Mouse (Mus musculus) megakaryocyte, adult 5-6 weeks (primary cell): Measurements from ENCODE around the gene Dnaja4. TPM values are rescaled to one million over a fixed set of nuclear protein-coding genes. Genes with fewer than 3 reads are reported as not detected.
"Not testable (repeated sequence)": the region's sequence is repeated elsewhere in the genome, so short reads cannot be mapped to it uniquely, and the experiment has no call there.

Source experiments
- ATAC-seq: 2 replicates; pipeline ENCODE4 v1.8.0; 2016; ENCODE audit warnings: mild to moderate bottlenecking, inconsistent platforms; ENCODE audit not compliant: poor library complexity, severe bottlenecking
- total RNA-seq, 2 experiments: library from RNA; stranded (forward) in 1 of 2; stranded (reverse) in 1 of 2; fragments of 153-499, 151-499 nt in 1 of 2; fragments of 221-1000, 200-1000 nt in 1 of 2; gene quantifications; 2 replicates each; pipeline versions ENCODE4 v1.2.3 to v1.2.4; 2015 to 2017

The Dnaja4 gene
- total RNA-seq (2015) (0.84 and 1.6 TPM in 2 replicates), total RNA-seq (2017) (0.62 and 3.7 TPM in 2 replicates)

- no peak for ATAC-seq
Measured at GRCm38 (mm10) chr9:54698318-54699086, at the start of gene Dnaja4. Dnaja4 (plus strand) TSS chr9:54698873.

GRCm38 (mm10) chr9:54649360-54649759 is 49.3 kb upstream of the Dnaja4 start:
- ATAC-seq, result no peak

- ATAC-seq, result no peak
Measured at GRCm38 (mm10) chr9:54652778-54653177, 45.9 kb upstream of the Dnaja4 start.

- ATAC-seq, result no peak
Measured at GRCm38 (mm10) chr9:54655846-54656245, 42.8 kb upstream of the Dnaja4 start.

- no peak for ATAC-seq
Measured at GRCm38 (mm10) chr9:54656402-54656801, 42.3 kb upstream of the Dnaja4 start.

- ATAC-seq, result no peak
Measured at GRCm38 (mm10) chr9:54658773-54659172, 39.9 kb upstream of the Dnaja4 start.

- no peak for ATAC-seq
Measured at GRCm38 (mm10) chr9:54661605-54662377, 36.9 kb upstream of the Dnaja4 start, which contains the start of gene Acsbg1. Acsbg1 (minus strand) TSS chr9:54661870.

GRCm38 (mm10) chr9:54664358-54664757 is 34.3 kb upstream of the Dnaja4 start:
- ATAC-seq, result no peak

- ATAC-seq, result no peak
Measured at GRCm38 (mm10) chr9:54666116-54666515, 32.6 kb upstream of the Dnaja4 start.

GRCm38 (mm10) chr9:54668455-54668854 is 30.2 kb upstream of the Dnaja4 start:
- ATAC-seq, result no peak

- ATAC-seq, result no peak
Measured at GRCm38 (mm10) chr9:54671962-54672361, 26.7 kb upstream of the Dnaja4 start.

GRCm38 (mm10) chr9:54673887-54674286 is 24.8 kb upstream of the Dnaja4 start:
- ATAC-seq, result no peak

GRCm38 (mm10) chr9:54676531-54676986 is 22.1 kb upstream of the Dnaja4 start:
- ATAC-seq, result peak; percentile 88

GRCm38 (mm10) chr9:54682846-54683245 is 15.8 kb upstream of the Dnaja4 start:
- ATAC-seq, result no peak

GRCm38 (mm10) chr9:54683814-54684605 is 14.7 kb upstream of the Dnaja4 start:
- ATAC-seq, result no peak

- ATAC-seq, result no peak
Measured at GRCm38 (mm10) chr9:54687246-54688236, 11.1 kb upstream of the Dnaja4 start.

- ATAC-seq, result no peak
Measured at GRCm38 (mm10) chr9:54689446-54689845, 9.2 kb upstream of the Dnaja4 start.

- not testable (repeated sequence) for ATAC-seq
Measured at GRCm38 (mm10) chr9:54690697-54691096, 8.0 kb upstream of the Dnaja4 start.

GRCm38 (mm10) chr9:54691241-54691805 is 7.3 kb upstream of the Dnaja4 start:
- ATAC-seq, result peak; percentile 93

- no peak for ATAC-seq
Measured at GRCm38 (mm10) chr9:54699087-54699344, 343 bp downstream of the Dnaja4 start.
